Mouse (Mus musculus) frontal cortex, postnatal 10 days (tissue): ENCODE data around the gene Tuba1c.
"Not testable (repeated sequence)": the region's sequence is repeated elsewhere in the genome, so short reads cannot be mapped to it uniquely, and the experiment has no call there.

Experiments used
- DNase-seq, 2 experiments: peaks; one replicate each; pipeline ENCODE4 v3.0.0; 2022; ENCODE audit warnings: low spot score in 2 of 2, mixed read lengths in 1 of 2

The Tuba1c gene

DNA sequence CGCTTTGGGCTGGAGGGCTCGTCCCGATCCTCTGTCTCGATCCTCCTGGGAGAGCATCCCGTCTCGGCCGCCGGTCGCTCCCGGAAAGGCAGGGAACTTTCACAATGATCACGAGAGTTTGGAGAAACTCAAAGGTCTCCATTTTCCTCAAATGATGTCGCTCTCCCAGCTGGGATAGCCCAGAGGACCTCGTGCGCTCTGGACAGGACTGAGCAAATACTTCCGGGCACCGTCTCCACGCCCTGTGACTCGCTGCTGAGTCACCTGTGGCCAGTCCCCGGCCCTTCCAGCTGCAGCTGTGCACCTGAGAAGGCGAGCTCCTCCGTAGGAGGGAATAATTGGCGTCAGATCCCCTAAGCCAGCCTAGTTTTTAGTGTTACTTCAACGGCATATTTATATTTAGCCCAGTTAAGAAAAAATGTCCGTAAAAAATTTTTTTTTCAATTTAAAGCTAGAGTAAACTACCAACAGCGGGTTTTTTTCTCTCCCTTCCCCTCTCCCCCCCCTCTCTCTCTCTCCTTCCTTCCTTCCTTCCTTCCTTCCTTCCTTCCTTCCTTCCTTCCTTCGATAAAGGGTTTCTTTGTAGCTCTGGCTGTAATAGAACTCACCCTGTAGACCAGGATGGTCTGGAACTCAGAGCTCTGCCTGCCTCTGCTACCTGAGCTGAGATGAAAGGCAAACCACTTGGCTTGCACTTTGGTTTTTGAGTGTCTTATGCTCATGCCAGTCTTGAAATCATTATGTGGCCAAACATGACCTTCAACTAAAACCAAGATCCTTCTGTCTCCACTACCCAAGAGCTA lies 1.1 kb downstream of the Tuba1c start:
- DNase-seq, result no peak

DNA sequence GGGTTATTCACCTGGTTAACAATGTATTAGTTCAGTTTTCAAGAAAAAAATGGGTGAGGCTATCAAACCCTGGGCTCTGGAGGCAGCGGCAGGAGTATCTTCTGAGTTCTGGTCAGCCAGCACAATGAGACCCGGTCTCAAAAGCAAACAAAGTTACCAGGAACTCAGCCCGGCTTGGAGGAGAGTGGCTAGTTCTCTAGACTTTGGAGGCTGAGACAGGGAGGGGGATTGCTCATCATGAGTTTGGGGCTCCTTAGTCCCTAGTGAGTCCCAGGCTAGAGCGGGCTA lies 1.6 kb downstream of the Tuba1c start:
- no peak for DNase-seq

DNA sequence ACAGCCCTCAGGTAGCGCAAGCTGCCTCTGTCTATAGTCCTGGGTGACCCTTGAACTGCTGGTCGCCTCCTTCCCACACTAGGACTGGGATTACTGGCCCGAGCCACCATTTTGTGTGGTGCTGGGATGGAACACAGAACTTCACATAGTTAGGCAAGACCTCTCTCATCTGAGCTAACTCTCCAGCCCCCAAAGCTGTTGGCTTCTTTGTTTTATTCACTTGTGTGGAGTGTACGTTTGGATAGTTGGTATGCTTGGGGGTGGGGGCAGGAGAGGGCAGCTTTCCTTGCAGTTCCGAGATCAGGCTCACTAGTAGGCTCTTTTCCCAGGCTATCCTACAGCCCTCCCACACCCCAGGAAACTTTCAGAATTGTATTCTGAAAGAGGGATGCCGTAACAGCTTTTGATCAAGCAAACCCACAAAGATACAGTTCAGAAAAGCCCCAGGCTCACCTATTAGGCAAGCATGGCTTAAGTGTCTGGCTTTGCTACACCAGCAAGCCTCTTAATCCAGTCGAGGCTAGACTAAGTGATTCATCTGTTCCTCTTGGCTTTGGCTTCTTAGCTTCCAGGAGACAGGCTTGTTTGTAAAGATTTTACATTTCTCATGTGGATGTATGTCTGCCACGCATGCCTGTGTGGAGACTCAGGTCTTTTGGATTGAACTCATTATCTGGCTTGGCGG lies 2.5 kb downstream of the Tuba1c start:
- no peak for DNase-seq

DNA sequence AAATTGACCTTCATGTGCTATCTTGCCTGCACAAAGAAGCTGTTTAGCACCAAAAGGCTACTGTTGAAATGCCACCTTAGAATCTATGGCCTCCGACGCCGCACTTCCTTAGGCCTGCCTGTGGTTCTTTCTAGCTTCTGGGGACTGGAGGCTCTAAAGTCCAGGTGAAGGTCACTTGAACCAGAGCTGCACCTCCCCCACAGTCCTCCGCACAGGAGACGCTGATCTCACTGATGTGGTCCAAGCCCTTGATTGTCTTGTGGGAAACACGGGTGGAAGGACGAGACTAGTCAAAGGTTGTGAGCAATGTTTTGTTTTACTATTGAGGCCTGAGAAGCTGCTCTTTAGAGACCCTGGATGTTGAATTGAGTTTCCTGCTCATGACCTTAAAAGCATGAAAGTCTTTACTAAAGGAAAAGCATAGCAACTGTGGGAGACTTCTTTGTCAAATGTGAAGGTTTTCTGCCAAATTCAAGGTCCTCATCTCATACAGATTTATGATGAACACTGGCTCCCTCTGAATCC lies 3.1 kb downstream of the Tuba1c start:
- DNase-seq, result no peak

DNA sequence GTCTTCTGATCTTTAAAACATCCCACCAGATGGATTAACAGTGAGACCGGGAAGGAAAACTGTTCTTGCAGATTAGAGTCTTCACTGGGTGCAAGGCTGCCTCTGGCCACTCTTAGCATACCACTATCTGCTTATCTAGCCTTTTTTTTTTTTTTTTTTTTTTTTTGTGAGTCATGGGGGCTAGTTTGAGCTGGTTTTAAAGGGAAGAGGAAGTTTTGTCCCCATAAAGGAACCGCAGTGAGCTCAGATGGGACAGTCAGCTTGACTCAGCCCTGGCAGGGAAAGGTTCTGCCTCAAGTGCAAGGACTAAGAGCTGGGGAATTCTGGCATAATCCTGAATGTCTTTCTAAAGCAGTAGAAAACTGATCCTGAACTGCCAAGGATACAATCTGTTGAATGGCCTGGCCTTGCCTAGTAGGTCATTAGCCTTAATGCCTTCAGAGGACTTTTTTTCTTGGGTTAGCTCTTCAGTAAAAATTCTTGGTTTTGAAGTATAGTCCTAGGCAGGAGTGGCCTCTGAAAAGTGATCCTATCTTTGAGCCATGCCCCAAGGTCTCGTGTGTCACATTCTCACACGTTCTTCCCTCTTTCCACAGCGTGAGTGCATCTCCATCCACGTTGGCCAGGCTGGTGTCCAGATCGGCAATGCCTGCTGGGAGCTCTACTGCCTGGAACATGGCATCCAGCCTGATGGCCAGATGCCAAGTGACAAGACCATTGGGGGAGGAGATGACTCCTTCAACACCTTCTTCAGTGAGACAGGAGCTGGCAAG lies 4.0 kb downstream of the Tuba1c start:
- no peak for DNase-seq

DNA sequence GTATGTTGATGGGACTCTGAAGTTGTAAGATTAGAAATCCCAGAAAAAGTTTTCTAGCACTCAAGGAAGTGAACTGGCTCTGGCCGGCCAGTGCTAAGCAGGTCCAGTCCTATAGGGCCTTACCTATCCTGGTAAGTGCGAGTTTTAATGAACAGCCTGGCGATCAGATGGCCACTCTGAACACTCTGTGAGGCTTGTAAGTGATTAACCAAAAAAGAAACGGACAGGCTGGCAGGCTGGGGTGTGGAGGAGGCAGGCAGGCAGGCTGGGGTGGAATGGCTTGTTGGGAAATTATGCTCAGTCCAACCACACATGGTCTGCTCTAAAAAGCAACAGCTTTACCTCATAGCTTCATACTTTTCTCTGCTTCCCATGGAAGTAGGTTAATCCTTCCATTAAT lies 5.7 kb downstream of the Tuba1c start:
- DNase-seq, result no peak

DNA sequence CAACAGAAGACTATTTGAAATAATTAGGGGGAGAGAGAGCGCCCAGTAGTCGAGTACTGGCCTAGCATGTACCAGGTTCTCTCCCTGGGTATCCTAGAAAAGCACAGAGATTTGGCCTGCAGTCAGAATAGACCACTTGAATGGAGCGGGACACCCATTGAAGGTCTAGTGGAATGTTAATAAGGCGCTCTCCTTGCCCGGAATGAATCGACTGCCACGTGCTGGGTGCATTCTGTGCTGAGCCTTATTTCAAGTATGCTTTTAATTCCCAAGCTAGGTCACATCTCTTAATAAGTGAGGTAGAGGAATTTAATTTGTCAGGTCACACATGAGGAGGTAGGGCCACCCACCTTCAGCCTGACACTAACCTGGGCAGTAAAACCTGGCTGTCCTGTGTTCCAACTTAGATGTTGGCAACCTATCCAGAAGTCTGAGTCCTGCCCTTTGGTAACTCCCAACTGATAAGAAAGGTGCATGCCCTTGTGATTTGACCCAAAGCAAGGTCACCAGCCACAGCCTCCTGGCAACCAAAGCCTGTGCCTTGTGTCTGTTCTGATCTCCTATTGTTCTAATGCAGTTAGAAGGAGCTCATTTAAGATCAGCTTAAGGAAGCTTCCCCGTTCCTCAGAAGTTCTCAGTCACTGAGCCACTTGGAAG lies 6.7 kb downstream of the Tuba1c start:
- DNase-seq, result no peak

DNA sequence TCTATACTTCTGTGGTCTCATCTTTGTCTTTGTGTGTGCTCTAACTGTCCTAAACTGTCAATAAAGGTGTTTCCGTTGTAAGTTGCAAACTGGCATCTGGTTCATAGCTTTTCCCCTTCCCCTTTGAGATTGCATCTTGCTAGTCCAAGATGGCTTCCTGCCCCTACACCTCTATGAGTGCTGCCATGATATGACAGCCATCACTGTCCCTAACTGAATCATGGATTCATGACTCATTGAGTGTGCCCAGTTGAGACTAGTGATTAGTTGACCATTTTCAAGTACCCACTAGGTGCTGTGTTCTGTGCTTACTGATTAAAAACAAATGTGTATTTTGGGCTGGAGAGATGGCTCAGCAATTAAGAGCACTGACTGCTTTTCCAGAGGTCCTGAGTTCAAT lies 8.3 kb downstream of the Tuba1c start:
- no peak for DNase-seq

DNA sequence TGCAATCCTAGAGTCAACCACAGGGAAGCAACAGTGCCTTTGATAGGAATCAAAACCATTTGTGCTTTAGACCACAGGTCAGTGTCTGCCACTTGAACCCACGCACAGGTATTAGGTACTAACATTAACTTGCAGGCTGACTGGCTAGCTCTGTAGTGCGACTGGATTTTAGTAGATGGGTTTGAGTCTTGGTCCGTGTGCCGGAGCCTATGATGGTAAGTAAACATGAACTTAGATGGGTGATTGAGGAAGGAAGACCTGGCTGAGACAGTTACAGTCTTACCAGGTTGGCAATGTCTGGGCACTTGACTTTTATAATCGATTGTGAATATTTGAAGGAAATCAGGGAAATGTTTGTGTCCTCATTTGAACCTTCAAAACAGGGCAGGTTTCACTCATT lies 9.1 kb downstream of the Tuba1c start:
- DNase-seq, result no peak

DNA sequence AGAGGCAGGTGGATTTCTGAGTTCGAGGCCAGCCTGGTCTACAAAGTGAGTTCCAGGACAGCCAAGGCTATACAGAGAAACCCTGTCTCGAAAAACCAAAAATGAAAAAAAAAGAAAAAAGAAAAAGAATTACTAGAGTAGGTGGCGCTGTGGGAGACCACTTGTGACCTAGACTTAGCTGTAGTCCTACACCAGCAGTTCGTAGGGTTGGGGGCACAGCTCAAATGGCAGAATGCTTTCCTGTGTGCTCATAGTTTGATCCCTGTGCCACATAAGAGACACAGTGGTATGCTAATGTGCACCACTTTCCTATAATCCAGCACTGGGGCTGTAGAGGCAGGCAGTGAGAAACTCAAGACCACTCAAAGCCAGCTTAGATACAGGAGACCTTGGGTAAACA lies 9.6 kb downstream of the Tuba1c start:
- DNase-seq, result no peak

DNA sequence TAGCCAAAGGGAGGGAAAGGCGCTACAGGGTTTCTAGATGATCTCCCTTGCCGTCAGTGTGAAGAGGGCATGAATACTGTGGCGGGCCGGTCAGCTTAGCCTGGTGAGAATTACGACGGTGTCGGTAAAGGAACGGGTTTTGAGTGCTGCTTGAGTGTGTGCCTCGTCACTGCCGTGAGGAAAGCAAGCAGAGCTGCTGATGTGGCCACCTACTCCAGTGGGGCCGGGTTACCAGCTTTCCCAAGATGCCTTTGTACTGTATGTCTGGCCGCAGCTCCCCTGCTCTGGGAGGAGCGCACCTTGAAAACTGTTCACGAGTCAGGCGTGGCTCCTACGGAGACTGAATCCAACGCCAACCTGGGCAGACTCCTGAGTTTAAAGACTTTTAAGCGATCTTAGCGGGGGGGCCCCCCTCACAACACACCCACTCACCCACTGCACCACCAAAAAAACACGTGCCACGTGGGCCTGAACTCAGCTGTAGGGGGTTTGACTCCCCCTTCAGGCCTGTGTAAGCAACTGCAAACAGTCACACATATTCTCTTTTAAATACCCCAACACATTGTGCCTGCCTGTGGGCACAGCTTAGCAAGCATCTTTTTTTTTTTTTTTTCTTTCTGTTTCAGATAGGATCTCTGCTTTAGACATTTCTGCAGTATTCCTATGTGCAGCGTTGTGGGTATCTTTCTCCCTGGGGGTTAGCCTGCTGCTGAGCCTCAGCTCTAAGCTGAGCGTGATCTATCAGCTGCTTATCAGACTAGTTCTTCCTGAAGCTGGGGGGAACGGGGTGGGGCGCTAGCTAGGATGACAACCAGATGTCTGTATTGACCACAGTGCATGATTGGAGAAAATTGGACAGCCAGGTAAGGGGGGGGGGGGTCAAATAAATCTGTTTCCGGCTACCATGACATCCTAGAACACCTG lies 10.6 kb downstream of the Tuba1c start:
- no peak for DNase-seq

DNA sequence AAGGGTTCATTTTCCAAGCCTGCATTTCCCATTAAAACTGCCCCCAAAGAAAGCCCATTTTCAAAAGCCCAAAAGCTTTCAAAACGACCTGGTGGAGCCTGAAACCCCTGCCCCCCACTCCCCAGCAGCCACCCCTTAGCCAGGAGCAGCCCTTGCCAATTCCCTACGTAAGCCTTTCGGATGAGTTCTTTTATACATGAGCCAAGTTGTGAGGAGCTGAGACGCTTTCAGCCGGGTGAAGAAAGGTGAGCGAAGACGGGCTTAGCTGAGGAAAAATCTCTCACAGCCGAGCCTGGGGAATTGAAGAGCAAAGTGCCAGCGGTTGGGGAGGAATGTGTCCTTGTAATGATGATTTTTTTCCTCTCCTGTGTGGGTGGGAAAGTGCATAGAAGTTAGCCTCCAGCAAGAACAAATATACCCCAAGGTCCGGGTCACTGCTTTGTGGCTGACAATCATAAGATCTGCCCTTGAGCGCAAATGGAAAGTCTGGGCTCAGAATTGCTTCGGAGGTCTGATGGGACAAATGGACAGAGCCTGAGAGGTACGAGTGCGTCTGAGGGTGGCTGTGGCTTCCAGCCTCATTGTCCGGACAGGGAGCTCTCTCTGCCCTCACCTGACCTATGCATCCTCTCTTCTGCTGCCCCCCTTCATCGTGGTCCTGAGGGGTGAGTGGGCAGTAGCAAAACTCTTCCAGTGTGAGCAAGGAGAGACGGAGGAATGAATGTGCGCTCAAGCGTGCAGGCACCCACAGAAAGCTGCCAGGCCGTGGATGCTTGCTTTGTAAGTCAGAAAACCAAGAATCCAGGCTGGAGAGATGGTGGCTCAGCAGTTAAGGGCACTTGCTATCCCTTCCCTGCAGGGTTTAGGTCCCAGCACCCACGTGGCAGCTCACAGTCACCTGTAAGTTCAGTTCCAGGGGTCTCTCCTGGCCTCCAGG lies 11.5 kb downstream of the Tuba1c start:
- DNase-seq, result no peak

DNA sequence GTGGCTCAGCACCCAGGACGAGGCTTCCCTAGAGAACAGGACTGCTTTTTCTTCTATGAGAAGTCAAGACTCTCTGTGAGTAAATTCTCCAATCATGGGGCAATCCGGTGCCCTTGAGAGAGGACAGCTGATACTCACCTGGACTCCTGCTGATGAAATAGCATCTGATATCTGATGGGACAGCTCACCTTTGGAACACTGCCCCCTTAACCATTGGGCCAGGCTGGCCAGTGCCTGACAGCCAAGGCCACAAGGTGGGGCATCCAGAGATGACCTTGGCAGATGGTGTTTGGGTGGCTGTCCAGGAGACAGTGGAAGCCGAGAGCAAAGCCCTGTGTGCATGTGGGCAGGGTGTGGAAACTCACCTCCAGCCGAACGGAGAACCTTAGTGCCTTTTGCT lies 12.6 kb downstream of the Tuba1c start:
- no peak for DNase-seq

DNA sequence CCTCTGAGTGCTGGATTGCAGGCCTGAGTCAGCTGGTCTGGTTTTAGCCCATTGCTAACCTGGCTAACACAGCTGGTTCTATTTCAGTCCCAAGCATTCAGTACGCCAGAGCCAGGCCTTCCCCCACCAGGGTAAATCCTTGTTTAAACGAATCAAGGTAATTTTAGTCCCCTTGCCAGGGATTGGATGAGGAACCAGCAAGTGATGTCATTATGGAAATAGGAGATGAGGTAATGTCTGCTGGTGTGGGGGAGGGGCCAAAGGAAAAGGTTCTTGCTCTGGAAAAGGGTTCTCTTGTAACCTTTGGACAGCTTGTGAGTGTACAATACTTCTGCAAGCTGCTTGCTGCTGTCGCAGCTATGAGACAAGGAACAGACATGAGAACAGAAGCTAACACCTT lies 15.2 kb downstream of the Tuba1c start:
- no peak for DNase-seq

DNA sequence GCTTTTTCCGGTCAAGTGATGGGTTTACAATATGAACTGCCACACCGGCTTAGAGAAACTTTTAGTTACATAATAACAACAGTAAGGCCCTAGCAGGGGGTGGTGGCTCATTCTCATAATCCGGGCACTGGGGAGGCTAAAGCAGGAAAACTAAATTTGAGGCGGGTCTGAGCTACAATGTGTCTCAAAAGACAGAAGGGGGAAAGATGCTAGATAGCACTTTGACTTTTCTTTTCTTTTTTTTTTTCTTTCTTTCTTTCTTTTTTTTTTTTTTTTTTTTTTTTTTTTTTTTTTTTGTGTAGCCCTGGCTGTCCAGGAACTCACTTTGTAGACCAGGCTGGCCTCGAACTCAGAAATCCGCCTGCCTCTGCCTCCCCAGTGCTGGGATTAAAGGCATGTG lies 16.0 kb downstream of the Tuba1c start:
- DNase-seq, result not testable (repeated sequence)

DNA sequence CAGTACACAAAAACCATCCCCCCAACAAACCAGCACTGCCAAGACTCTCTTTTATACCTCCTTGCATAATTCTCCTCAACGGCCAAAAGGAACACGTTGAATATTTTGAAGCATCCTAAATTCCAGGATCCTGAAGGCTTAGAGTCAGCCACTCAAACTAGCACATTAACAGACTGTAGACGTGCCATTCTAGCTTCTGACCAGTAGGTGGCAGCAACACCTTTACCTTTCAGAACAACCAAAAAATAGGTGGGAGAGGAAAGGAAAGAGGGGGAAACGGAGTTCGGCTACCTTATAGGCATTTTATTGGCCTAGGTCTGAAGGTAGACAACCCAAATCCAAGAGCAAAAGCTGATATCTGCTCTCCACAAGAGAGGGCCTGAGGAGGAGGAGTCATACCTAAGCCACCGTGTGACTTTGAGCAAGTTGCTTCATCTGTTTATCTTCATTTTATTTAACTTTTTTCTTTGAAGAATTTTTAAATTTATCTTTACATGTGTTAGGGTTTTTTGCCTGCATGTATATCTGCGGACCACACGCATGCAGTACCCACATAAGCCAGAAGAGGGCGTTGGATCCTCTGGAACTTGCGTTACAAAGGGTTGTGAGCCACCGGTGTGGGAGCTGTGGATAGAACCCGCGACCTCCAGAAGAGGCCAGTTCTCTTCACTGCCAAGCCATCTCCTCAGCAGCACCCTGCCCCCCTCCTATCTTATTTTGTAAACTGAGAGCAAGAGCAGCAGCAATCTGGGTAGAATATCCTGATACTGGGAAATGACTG lies 20.0 kb downstream of the Tuba1c start:
- peak in 1 of 2 experiments; percentile 54 for DNase-seq

DNA sequence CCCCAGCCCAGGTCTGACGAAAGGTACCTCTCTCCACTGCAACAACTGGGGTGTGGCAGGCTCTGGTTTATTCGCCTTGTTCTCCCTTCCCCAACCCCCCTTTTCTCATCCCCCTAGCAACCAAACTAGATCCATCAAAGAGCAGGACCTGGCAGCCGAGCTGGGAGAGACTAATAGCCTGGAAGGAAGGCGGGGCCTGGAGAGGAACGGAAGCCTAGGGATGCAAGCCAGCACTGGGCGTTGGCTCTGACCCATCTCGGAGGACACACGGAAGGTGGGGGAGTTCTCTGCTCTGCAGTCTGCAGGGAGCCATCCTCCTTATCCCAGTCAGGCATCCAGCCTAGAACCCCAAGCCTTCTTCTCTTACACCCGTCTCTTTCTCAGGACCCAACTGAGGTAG lies 23.7 kb downstream of the Tuba1c start:
- no peak for DNase-seq

DNA sequence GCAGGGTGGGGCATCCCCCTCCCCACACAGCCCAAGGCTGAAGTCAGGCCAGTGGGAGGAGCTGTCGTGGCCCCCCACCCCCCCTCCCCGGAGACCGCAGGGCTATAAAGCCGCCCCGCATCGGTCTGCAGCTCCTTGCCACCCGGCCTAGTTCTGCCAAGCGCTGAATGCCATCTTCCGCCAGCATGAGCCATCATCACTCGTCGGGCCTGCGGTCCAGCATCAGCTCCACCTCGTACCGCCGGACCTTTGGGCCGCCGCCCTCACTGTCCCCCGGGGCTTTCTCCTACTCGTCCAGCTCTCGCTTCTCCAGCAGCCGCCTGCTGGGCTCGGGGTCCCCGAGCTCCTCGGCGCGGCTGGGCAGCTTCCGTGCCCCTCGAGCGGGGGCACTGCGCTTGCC lies 25.3 kb downstream of the Tuba1c start, which contains the start of gene Prph:
Gene Prph (plus strand): TSS at position 135 of the 400 bp plus-strand sequence.
- DNase-seq, result no peak

DNA sequence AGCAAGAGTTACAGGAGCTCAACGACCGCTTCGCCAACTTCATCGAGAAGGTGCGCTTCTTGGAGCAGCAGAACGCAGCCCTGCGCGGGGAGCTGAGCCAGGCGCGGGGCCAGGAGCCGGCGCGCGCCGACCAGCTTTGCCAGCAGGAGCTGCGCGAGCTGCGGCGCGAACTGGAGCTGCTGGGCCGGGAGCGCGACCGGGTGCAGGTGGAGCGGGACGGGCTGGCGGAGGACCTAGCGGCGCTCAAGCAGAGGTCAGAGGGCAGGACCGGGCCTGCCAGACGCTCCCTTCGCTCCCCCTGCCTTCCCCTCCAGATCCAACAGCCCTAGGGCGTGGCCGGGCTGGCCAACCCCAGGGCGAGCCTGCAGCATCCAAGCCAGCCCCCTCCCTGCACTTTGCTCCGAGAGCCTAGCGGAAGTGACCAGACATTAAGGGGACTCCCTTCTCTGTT lies 25.8 kb downstream of the Tuba1c start:
- no peak for DNase-seq
